Mouse (Mus musculus) thymus, postnatal 36 days (tissue): ENCODE data around the gene Gm11492.

Experiments
- DNase-seq, 2 experiments: peaks; one replicate each; pipeline ENCODE4 v3.0.0; 2022; ENCODE audit warnings: mixed read lengths in 2 of 2

Gene Gm11492

DNA sequence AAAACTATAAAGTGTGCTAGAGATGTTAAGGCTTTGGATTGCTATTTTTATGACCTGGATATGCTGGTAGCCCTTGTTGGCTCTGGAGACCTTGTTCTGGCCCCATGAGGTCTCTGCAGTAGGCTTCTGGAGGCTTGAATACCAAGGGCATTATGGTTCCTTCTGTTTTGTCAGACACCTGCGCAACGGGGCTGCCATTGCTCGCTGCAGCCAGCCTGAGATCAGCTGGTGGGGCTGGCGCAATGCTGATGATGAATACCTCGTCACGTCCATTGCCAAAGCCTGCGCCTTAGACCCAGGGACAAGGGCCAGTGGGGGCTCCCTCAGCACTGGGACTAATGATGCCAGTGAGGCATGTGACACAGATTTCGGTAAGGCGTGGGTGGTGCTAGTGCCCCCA is 35.8 kb downstream of the Gm11492 start:
- no peak for DNase-seq

DNA sequence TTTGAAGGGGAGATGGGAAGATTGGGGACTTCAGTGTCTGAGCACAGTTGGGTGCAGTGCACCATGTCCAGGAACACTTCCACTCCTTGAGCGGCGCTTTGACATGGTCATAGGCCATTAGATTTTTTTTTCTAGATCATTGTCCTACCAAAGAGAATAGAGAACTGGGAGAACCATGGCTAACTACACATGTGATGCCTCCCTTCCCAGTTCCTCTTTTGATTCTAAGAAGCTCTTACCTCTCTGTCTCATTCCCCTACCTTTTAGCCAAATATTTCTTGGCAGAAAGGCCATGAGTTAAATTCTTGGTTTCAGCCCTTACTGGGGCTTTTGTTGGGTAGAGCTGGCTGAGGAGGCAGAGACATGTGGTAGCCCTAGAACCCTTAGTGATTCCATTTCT is 37.1 kb downstream of the Gm11492 start:
- no peak for DNase-seq

GRCm38 (mm10) chr11:87609264-87609663 is 42.8 kb downstream of the Gm11492 start:
- DNase-seq = no peak

DNA sequence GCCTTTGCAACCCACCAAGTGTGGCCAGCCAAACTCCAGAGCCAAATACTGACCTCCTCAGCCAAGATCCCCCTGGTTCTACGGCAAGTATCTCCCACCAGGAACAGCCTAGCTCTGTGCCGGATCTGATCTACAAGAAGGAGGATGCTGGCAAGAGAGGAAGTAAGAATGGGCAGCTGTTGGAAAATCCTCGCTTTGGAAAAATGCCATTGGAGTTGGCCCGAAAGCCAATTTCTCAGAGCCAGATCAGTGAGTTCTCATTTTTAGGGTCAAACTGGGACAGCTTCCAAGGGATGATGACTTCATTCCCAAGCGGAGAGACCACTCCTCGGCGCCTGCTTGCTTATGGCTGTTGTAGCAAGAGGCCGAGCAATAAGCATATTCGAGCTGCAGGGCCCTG is 45.1 kb downstream of the Gm11492 start:
- no peak for DNase-seq

DNA sequence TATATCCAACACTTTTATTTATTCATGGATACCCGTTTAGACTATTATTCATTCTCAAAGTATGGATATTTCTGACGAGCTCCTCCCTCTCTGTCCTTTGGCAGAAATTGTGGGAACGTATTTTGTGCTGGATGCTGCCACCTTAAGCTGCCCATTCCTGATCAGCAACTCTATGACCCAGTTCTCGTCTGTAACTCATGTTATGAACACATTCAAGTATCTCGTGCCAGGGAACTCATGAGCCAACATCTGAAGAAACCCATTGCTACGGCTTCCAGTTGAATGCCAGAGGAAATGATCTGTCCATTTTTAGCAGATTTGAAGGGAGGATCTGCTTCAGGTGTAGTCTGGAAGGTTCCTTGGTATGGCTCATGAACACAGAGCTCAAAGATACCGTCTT is 47.5 kb downstream of the Gm11492 start:
- DNase-seq = no peak

DNA sequence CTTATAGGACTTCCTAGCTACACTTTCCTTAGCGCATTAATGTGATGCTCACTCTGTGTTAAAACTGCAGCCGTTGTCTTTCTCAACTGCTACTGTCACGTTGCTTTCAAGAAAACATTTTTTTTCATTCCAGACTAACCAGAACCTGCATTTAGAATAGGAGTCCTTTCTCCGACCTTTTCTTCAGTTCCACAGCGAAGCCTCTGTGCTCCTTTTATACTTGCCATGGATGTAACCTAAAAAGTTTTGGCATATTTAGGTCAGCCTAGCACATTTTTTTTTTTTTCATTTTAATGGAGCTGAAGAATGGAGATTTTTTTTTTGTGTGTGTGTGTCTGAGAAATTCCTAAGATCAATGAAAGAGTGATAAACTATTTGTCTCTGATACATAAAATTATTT is 49.1 kb downstream of the Gm11492 start:
- DNase-seq = no peak

- DNase-seq = no peak
Observed at GRCm38 (mm10) chr11:87615952-87616351, 49.5 kb downstream of the Gm11492 start.

GRCm38 (mm10) chr11:87616790-87617474 is 50.5 kb downstream of the Gm11492 start, which contains the start of gene Hsf5:
Hsf5 (plus strand) TSS chr11:87617164.
- no peak for DNase-seq

DNA sequence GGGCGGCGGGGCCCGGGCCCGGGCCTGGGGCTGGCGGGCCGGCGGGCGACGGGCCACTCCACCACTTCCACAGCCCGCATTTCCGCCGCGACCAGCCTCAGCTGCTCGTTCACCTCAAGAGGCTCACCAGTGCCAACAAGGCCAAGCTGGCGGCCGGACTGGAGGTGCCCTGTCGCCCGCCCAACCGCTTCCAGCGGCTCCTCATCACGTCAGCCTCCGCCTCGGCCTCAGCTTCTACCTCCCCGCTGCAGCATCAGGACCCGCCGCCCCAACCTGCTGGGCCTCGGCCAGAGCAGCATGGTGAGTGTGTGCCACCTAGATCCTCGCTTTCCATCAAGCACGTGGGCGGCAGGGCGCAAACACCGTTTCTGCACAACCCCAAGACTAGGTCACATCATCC is 51.2 kb downstream of the Gm11492 start:
- DNase-seq = no peak
